Mouse (Mus musculus): ENCODE results near the gene Galnt15. TPM values are rescaled to one million over a fixed set of nuclear protein-coding genes. Genes with fewer than 3 reads are reported as not detected.

The Galnt15 gene
- total and polyA plus RNA-seq, 3 experiments = not detected

GRCm38 (mm10) chr14:32091704-32092103 is 62.9 kb downstream of the Galnt15 start:
- no peak overlapping the region for H3K27ac ChIP-seq (ENCODE audit: insufficient read depth, low read depth)
- TF ChIP-seq MAFK (IDR thresholded peaks at IDR 0.05; ENCODE audit: insufficient replicate concordance, low read length) (peak; percentile 74), MXI1 (IDR thresholded peaks at IDR 0.05; ENCODE audit: low read depth, low read length) (no peak), GABPA (IDR thresholded peaks at IDR 0.05; ENCODE audit: insufficient replicate concordance, low read depth, low read length) (no peak), SIN3A (IDR thresholded peaks at IDR 0.05; ENCODE audit: low read length) (no peak)
- no peak overlapping the region for H3K4me3 ChIP-seq (replicated peaks in 1 of 3; ENCODE audit: low read depth in 2 of 3, low read length in 2 of 3, poor library complexity in 1 of 3)
- no peak overlapping the region for H3K9ac ChIP-seq (ENCODE audit: insufficient read depth, low read depth)
- in situ Hi-C loops (cut with MboI; ENCODE audit: low pct_ligation_motif_present, low pct_unique_long_range_greater_than_20kb, low sequenced_read_pairs) = no loop called here
- H3K4me2 ChIP-seq (ENCODE audit: insufficient read depth, low read depth, poor library complexity, severe bottlenecking) = no peak overlapping the region
- no peak for DNase-seq (ENCODE audit: extremely low read depth)
- peaks cover 47 to 78% of the 10 kb centered on the region in 2 experiments for H3K36me3 ChIP-seq (replicated peaks in 1 of 2; ENCODE audit: control insufficient read depth in 1 of 2, insufficient read depth in 1 of 2, low read length in 1 of 2)
- dilution Hi-C loops (cut with MboI; ENCODE audit: extremely low pct_ligation_motif_present, extremely low pct_unique_long_range_greater_than_20kb, low sequenced_read_pairs) = no loop called here
- H3K27me3 ChIP-seq (replicated peaks) = no peaks in the 10 kb centered on the region
- peaks cover 0 to 49% of the 10 kb centered on the region in 2 experiments; a peak in 2 of 4 replicates for H3K4me1 ChIP-seq (ENCODE audit: control insufficient read depth in 1 of 2, insufficient read depth in 2 of 2)
- H3K9me3 ChIP-seq (replicated peaks; ENCODE audit: low read length) = no peaks in the 10 kb centered on the region
- H3K79me2 ChIP-seq (replicated peaks; ENCODE audit: control insufficient read depth, extremely low read depth, insufficient read depth, poor library complexity, severe bottlenecking) = peaks cover 23% of the 10 kb centered on the region

- H3K27me3 ChIP-seq (replicated peaks) = no peaks in the 10 kb centered on the region
- no peak overlapping the region for H3K9ac ChIP-seq (ENCODE audit: insufficient read depth, low read depth)
- no peaks in the 10 kb centered on the region for H3K9me3 ChIP-seq (replicated peaks; ENCODE audit: low read length)
- no peak for DNase-seq (ENCODE audit: extremely low read depth)
- no peak overlapping the region for H3K4me3 ChIP-seq (replicated peaks in 1 of 3; ENCODE audit: low read depth in 2 of 3, low read length in 2 of 3, poor library complexity in 1 of 3)
- H3K4me1 ChIP-seq (ENCODE audit: control insufficient read depth in 1 of 2, insufficient read depth in 2 of 2) = peaks cover 0 to 49% of the 10 kb centered on the region in 2 experiments; a peak in 2 of 4 replicates
- no peak for TF ChIP-seq CHD2 (IDR thresholded peaks at IDR 0.05; ENCODE audit: low read length)
- TF ChIP-seq RCOR1 (conservative IDR thresholded peaks at IDR 0.05; ENCODE audit: low read depth, low read length) = no peak
- TF ChIP-seq PAX5 (IDR thresholded peaks at IDR 0.05; ENCODE audit: low read length) = no peak
- no peak for TF ChIP-seq MAZ (IDR thresholded peaks at IDR 0.05; ENCODE audit: low read depth, low read length)
- no peak for TF ChIP-seq TCF12 (IDR thresholded peaks at IDR 0.05; ENCODE audit: low read depth, low read length)
- TF ChIP-seq SIN3A (IDR thresholded peaks at IDR 0.05; ENCODE audit: low read length) = no peak
- no peak for TF ChIP-seq IRF4 (IDR thresholded peaks at IDR 0.05; ENCODE audit: low read depth, low read length)
- no peak for TF ChIP-seq ZNF384 (IDR thresholded peaks at IDR 0.05; ENCODE audit: low read depth, low read length)
- TF ChIP-seq JUND (conservative IDR thresholded peaks at IDR 0.05; ENCODE audit: low read depth, low read length) = no peak
- no peak for TF ChIP-seq UBTF (IDR thresholded peaks at IDR 0.05; ENCODE audit: low read depth, low read length)
- no peak for TF ChIP-seq EP300 (IDR thresholded peaks at IDR 0.05; ENCODE audit: low read length)
- TF ChIP-seq JUN (IDR thresholded peaks at IDR 0.05; ENCODE audit: insufficient read depth, low read depth, low read length) = no peak
- TF ChIP-seq ETS1 (conservative IDR thresholded peaks at IDR 0.05; ENCODE audit: low read depth, low read length) = no peak
- TF ChIP-seq USF2 (conservative IDR thresholded peaks at IDR 0.05; ENCODE audit: low read depth, low read length) = no peak
- TF ChIP-seq MAFK (IDR thresholded peaks at IDR 0.05; ENCODE audit: insufficient replicate concordance, low read length) = no peak
- TF ChIP-seq ZMIZ1 (IDR thresholded peaks at IDR 0.05; ENCODE audit: low read depth, low read length) = no peak
- TF ChIP-seq ZC3H11A (IDR thresholded peaks at IDR 0.05; ENCODE audit: low read depth, low read length) = no peak
- TF ChIP-seq HCFC1 (IDR thresholded peaks at IDR 0.05; ENCODE audit: low read depth, low read length) = no peak
- TF ChIP-seq KAT2A (IDR thresholded peaks at IDR 0.05; ENCODE audit: insufficient replicate concordance, low read length) = no peak
- TF ChIP-seq GABPA (IDR thresholded peaks at IDR 0.05; ENCODE audit: insufficient replicate concordance, low read depth, low read length) = no peak
- dilution Hi-C loops (cut with MboI; ENCODE audit: extremely low pct_ligation_motif_present, extremely low pct_unique_long_range_greater_than_20kb, low sequenced_read_pairs) (no loop called here), in situ Hi-C loops (cut with MboI; ENCODE audit: low pct_ligation_motif_present, low pct_unique_long_range_greater_than_20kb, low sequenced_read_pairs) (no loop called here)
- no peak overlapping the region for H3K4me2 ChIP-seq (ENCODE audit: insufficient read depth, low read depth, poor library complexity, severe bottlenecking)
- no peak overlapping the region for H3K27ac ChIP-seq (ENCODE audit: insufficient read depth, low read depth)
- peaks cover 58 to 91% of the 10 kb centered on the region in 2 experiments for H3K36me3 ChIP-seq (replicated peaks in 1 of 2; ENCODE audit: control insufficient read depth in 1 of 2, insufficient read depth in 1 of 2, low read length in 1 of 2)
- H3K79me2 ChIP-seq (replicated peaks; ENCODE audit: control insufficient read depth, extremely low read depth, insufficient read depth, poor library complexity, severe bottlenecking) = peaks cover 14% of the 10 kb centered on the region
Observed at GRCm38 (mm10) chr14:32093018-32093417, 64.2 kb downstream of the Galnt15 start.
